Mouse (Mus musculus) thymus, postnatal 0 days (tissue): ENCODE measurements around the gene Txndc5. TPM values are rescaled to one million over a fixed set of nuclear protein-coding genes. Genes with fewer than 3 reads are reported as not detected.
A peak's percentile ranks its signal among the peaks of the same experiment; 100 is the strongest.

ENCODE experiments used
- DNase-seq: peaks from one replicate; pipeline ENCODE4 v3.0.0-alpha.2; 2015; ENCODE audit warnings: low spot score
- polyA plus RNA-seq: library from polyadenylated mRNA; unstranded; fragments of >200 nt; fragmentation: Nextera tagmentation; extraction: Ambion mirVana; gene quantifications from 2 replicates; pipeline ENCODE4 v1.2.1, GENCODE M21; 2015

Gene Txndc5
- polyA plus RNA-seq = 53.4 and 53.7 TPM in 2 replicates

DNA sequence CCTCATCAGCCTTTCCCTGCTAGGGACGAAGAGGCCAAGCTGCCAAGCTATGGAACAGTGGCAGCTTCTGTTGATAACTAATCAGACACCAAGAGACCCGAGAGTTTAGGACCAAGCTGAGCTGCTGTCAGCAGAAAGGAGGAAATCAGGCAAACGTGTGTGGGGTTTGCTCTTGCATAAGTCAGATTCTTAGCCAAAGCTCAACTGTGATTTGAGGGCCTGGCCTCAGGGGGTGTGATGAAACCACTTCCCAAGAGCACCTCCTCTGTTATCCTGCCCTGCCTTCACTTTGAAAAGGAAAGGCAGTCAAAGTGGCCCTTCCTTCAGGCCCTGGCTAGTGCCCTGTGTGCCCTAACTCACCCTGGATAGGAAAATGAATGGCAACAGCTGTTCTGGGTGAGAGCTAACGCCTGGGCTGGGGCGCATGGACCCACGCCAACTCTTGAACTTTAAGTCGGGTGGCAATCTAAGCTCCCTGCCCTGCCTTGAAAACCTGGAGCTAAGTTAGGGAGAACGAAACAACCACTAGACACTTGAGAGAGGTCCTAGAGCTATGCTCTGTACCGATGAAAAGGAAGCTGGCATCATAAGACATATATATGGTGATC is at the start of gene Txndc5:
Txndc5 (minus strand) TSS at position 138 of the 608 bp plus-strand sequence.
- DNase-seq = no peak

DNA sequence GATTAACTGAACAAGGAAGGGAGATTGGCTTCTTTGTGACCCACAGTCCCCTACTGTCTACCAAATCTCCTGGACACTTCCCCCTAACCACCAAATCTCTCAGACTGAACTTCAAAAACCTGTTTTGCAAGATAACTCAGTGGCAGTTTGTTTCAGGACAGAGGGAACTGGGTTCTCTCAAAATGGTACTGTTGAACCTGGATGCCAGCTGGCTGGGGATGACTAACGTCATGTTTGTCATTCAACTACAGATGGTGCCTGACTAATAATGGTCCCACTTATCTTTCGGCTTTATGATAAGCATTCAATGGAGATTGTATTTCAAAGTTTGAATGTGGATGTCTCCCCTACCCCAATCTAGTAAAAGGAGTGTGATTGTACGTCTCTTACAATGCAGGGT is 46.0 kb upstream of the Txndc5 start:
- DNase-seq = no peak

DNA sequence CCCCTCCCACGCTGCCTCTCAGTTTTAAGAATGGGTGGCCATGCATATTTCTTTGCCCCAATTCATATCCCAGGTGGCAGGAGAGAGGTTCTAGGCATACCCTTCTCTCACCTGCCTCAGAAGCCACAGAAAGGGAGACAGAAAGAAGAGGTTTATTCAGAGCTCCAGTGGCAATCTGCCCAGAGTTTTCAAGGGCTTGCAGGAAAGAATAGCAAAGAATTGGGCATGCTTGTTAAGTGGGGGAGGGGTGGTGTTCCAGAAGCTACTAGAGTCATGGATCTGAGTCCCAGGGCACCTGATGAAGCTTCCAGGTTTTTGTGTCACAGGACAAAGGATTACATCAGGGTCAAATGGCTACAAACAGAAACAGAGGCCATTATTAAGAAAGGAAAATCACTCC is 44.7 kb upstream of the Txndc5 start:
- no peak for DNase-seq

DNA sequence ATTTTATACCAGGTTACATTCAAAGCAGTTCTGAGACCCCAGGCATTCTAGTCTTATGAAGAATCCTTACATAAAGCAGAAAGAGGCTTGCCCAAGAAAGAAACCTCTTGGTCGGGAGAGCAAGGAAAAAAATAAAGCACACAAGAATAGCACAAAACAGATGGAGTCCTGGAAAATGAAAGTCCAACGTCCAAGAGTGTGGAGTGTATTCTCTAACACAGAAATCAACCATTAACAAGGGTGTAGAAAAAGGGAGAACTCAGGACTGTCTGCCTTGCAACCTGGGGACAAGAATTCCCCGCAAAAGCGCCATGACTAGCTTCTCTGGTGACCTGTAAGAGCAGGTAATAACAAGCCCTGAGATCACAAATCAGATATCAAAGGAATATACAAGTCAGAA is 36.6 kb upstream of the Txndc5 start:
- DNase-seq = no peak

DNA sequence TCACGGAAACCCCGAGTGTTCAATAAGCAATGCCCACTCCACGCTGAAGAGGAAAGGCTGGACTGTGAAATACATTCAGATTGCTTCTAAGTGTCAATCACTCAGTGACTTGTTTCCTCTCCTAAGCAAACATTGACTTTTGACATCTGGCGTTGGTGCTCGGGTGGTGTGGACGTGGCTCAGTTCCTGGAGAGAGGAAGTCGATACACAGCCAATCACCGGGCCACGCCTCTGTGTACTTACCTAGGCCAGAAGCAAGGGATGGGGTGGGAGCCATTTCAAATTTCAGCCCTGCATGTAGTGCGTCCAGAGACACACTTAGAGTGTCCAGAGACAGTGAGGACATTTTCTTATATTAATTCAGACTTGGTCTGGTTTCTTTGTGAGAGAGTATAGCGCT is 26.0 kb upstream of the Txndc5 start:
- no peak for DNase-seq

DNA sequence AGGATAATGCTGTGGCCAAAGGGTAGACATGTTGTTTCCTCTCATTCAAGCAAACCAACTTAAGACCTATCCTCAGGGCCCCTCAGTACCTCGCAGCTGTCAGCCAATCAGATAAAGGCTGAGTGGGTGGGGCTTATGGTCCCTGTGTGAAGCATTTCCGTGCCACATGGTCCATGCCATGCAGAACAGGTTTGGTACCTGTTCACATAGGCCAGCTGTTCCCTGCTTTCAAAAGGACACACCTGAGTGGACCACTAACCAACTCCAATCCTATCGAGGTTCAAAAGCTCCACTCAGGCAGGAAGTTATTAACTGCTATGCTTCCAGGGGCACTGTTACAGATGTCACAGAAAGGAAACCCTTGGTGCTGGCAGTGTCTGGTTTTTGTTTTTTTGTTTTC is 25.6 kb upstream of the Txndc5 start:
- DNase-seq = no peak

DNA sequence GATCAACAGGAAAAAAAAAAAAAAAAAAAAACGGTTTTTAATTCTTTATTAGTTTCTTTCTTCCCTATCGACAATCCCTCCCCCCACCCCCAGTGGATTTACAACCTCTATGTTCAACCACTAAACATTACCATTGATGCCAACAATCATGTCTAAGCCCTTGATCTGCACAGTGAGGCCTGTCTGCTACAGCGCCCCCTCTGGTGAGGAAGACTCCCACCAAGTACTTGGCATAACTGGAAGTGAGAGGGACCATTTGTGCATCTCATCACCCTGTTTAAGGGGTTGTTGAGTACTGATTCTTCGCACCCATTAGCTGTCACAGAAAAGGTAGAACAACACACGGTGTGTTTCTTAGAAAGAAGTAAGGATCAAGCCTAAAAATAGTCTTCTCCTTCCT is 20.1 kb upstream of the Txndc5 start:
- no peak for DNase-seq

DNA sequence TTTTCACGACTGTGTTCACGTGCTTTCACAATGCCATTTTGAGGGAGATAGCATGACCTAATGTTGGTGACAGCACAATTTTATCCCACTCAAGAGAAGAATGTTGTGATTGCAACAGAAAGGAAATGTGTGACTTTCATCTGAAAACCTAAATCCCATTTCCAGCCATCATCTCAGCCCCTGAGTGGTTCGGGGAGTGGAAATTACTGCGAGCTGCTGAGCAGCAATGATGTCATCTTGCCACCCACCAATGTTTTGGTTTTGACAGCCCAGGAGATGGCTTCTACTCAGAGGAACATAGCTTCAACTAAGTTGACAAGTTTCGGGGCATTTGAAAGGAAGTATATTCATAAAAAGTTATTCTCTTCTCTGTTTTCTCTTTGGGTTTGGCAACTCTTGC is 19.1 kb upstream of the Txndc5 start:
- no peak for DNase-seq

DNA sequence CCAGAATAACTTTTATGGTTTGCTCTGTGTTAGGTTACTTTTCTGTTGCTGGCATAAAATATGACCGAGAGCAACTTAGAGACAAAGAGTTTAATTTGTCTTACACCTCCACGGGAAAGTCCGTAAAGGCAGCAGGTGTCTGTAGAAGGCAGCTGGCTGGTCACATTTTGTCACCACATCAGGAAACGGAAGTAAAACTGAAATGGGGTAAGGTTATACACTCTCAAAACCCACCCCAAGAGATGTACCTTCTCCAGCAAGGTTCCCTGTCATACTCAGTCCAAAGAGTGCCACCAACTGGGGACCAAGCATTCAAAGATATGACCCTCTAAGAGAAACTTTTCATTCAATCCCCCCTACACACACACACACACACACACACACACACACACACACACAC is 18.1 kb upstream of the Txndc5 start:
- DNase-seq = peak; percentile 53

DNA sequence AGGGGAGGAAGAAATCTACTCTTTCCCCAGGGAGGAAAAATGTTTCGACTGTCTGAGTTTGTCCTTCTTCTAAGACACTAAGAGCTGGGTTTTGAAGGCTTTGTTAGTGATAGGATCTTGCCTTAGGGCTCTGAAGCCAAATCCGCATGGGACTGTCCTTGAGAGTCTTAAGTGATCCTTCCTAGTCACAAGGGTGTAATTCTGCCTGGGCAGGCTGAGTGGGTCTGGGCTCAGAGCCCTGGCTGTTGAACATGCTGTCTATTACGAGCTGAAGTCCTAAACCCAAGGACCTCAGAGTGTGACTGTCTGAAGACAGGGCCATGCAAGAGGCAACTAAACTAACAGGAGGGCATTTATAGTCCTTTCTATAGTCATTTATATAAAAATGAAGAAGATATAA is 16.8 kb upstream of the Txndc5 start:
- no peak for DNase-seq

DNA sequence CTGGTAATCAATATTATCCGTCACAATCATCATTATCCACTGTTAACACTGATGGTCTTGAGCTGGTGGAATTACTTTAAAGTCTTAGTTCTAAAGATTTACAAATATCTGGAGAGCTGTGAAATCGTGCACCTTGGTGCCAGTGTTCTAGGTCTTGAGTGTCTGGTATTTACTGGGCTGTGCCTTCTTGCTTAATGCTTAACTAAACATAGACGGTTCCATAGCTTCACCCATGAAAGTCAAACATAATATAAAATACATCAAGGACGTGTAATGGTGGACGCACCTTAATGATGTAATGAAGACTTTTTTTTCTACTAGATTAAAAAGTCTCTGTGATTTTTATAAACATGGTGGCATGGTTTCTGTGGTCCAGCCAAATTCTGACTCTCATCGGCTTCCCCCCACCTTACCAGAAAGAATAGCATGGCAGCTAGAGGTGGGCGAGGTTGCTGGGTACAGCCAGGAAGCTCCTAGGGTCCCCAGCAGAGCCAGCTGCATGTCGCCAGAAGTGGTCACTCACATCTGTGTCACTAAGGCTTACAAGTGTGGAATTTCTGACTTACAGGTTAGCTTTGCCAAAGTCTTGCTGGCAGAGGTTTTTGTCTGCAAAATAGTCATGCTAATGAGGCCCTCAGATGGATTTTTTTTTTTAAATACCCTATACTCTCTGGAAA is 16.3 kb upstream of the Txndc5 start:
- DNase-seq = no peak

DNA sequence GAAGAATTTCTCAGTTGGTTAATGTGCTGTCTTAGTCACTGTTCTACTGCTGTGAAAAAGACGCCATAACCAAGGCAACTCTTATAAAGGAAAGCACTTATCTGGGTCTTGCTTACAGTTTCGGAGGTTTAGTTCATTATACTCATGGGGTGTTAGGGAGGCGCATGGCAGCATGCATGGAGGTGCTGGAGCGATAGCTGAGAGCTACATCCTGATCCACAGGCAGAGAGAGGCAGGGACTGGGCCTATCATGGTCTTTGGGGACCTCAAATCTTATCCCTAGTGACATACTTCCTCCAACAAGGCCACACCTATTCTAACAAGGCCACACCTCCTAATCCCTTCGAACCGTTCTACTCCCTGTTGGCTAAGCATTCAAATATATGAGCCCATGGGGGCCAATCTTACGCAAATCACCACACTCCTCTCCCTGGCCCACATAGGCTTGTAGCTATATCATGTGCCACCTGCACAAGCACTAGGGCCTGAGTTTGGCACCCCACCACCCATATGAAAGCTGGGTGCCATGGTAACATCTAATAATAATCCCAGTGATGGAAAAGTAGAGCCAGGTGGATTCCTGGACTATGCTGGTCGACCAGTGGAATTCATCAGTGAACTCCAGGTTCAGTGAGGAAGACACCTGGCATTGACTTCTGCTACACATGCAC is 15.0 kb upstream of the Txndc5 start:
- DNase-seq = no peak

DNA sequence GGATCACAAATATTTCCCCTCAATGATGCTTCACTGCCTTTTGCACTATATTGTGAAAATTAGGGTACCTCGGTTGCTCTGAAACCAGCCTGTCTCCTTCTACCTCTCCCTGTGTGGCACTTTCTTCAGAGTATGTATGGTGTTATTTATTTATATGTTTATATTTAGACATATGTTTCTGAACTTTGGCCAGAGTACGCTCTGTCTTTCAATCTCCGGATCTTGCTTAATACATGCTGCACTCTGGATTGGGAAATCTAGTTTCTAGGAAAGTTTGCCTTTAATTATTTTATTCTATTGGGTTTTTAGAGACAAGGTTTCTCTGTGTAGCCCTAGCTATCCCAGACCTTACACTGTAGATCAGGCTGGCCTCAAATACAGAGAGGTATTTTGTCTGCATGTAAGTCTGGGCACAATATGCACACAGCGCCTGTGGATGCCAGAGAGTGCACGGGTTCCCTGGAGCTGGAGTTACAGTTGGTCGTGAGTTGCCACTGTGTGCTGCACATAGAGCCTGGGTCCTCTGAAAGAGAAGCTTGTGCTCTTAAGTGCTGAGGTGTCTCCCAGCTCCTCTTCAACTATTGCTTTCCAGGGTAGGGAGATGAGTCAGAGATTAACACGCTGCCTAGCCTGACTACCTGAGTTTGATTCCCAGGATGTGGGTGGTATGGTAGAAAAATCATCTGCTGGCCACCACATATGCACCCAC is 10.7 kb upstream of the Txndc5 start:
- no peak for DNase-seq

DNA sequence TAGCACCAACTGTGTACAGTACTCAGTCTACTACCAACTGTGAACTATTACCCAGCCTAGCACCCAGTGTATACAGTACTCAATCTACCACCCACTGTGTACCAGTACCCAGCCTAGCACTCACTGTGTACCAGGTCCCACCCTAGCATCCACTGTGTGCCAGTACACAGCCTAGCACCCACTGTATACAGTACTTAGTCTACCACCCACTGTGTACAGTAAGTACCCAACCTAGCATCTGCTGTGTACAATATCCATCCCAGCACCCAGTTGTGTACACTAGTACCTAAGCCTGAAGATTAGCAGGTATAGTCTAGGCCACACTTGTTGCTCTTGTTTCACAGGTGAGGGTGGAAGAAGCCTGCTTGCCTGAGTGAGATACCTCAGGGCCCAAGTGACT is 8.9 kb upstream of the Txndc5 start:
- no peak for DNase-seq

DNA sequence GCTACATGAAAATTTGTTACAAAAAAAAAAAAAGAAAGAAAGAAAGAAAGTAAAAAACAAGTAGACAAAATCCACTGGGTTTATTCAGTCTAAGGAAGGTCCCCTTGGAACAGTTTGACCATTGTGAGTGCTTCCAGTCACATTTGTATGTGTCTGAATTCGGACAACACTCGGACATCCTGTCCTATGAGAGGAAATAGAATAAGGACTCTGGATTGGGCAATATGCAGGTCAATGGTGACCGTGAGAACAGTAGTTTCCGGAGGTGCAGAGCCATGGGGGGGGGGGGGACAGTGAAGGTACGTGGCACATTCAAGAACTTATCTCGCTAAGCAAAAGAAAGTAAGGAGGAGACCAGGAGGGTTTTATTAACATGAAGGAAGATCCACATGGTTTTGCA is 6.1 kb upstream of the Txndc5 start:
- no peak for DNase-seq

DNA sequence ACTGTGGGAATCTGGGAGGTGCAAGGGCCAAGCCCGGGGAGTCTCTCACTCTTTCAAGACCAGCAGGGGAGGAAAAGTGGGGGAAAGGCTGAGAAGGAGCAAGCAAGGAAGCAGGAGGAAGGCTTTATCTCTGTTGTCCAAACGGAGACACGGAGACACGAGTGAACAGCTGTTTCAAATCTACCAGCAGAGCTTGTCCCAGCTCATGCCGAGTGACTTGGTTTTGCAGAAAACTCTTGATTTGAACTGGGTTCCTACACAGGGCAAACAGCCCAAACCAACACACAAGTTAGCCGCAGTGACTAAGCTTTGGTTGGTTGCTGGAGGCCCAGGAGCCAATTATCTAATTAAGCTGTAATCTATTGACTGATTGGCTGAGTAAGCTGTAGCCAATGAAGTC is 5.4 kb upstream of the Txndc5 start:
- DNase-seq = no peak

DNA sequence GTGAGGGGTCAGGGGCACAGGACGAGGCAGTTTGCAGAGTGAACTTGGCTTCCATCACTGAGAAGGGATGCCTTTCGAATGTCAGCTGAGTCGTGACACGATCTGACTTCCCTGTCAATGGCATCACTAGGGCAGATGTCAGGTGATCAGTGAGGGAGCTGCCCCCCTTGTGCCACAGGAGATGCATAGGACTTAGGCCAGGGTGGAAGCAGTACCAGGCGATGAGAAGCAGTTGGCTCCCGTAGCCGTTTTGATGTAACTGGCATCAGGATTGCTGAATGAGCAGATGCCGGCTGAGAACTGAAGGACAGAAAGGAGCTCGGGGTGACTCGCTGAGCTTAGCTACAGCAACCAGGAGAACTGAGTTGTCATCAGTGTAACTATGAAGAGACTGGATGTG is 4.8 kb upstream of the Txndc5 start:
- no peak for DNase-seq

DNA sequence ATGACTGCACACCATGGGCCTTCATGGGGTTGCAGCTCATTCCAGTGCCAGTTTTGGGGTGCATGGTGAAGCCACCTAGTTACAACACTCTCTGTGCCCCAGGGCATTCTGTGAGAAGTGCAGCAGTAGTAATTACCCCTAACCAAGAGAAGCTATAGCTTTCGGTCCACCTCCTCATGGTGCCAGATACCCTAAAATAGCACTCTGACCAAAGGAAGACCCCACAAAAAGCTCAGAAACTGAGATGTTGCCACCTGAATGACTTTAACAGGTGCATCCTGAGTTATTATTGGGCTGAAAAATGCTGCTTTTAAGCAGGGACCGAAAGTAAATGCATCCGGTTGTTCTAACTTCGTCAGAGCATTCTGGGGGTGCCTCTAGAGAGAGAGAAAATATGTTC is 2.9 kb upstream of the Txndc5 start:
- DNase-seq = no peak

DNA sequence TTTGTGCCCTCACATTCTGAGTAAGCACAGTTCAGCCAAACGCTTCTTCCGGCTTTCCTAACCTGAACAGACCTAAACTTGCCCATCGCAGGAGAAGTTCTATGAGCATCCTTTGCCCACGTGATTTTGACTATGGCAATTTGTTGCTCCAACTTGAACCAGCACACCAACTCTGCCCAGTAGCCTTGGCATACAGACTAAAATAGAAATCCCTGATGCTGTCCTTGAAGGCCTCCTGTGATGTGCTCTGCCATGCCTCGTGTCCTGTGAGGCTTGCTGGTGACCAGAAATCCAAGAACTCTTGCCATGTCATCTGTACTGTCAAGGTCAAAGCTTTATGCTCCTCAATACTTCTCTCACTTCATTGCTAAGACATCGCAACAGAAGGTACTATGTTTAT is 952 bp upstream of the Txndc5 start:
- no peak for DNase-seq

DNA sequence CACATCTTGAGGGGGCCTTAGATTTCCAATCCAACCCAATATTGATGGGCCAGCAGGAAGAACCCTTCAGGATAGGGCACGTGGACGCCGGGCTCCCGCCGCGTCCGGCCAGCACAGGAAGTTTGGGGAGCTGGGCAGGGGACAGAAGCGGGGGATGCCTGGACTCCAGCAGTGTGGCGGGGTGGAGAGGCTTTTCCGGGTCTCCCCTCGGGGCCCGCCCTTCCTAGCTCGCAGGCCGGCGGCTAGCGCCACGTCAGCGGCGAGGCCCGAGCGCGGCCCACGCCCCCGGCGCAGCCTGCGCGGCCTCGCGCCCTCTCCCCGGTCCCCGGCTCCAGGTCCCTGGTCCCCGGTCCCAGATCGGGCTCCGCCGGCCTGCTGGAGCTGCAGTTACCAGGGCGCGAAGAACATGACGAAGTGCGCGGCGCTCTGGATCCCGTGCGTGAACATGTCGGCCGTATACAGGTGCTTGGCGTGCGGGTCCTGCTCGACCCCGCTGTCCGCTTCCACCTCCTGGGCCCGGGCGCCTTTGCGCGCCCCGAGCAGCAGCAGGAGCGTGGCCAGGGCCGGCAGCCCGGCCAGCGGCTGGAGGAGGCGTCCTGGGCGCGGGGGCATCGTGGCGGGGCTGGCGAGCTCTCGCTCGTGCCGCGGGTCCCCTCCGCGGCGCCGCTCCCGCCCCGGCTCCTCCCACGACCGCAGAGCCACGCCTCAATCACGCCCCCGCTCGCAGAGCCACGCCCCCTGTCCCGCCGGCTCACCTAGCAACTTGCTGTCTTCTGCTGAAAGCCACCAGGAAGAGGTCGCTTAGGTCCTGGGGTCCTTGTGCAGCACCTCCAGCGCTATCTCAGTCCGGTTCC is 600 bp downstream of the Txndc5 start:
- DNase-seq = peak; percentile 89

DNA sequence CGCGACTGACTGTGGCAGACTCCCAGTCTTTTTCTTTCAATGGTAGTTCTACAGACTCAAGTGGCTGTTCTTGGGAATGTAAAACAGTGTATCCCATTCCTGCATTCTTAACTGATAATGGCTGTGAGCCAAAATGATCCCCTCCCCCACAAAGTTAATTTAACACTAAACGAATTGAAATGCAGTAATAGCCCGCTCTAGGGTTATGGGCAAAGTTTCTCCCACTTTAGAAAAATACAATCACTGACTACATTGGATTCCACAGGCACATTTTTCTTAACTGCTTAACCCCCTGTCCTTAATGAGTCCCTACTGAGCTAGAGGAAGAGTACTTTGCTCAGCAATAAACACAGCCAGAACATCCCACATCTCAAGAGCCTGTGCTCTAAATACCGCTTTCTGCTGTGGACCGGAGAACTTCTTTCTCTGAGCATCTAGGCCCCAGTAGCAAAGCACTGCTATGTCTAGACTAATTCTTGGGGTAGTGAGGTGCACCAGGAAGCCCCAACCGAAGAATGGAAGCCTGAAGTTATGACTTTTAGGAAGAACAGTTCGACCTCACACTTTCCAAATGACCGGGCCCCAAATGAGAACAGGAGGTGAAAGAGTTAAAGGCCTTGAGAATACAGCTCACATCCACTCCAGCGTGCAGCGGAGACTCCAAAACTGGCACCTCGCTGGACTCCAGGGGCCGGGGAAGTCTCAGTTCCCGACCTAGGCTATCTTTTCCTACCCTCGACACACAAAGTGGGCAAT is 1.4 kb downstream of the Txndc5 start:
- DNase-seq = peak; percentile 13
